ENCODE assay signal across 14 mouse cellular contexts in the genomic region with DNA sequence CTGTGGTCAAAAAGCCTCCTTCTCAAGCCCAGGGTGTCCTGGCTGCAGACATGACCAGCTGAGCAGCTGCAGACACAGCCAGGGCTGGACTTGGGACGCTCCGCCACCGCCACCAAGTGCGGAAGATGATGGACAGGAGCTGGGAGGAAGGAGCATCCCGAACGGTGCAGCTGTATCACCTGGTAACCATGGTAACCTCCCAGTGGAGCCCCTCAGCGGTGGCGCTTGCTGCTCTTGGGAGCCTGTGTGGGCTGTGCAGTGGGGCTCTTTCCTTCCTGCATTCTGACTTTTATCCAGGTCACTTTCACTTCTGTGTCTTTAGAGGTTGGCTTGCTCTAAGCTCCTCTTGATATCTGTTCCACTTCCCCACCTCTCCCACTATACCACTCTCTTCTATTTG. TPM values are rescaled to one million over a fixed set of nuclear protein-coding genes. Genes with fewer than 3 reads are reported as not detected.
DNase-seq lines count a peak whose midpoint lies in the region; ATAC-seq and TF ChIP-seq lines count a peak whose summit lies in the region.
"Had no signal": no experiment of that assay in that cellular context is flagged by ENCODE, and none has a peak within 500 bp of the region (broad histone marks: within the 10 kb centered on the region; RNA-seq: fewer than 3 reads in every experiment).

No protein-coding gene starts in this region.

- H3K27me3 ChIP-seq in heart, embryonic 15.5 days, result no peaks in the 10 kb centered on the region
- H3K27me3 ChIP-seq in midbrain, embryonic 13.5 days, result no peaks in the 10 kb centered on the region

- 0 out of 2 replicates have a peak, but pooled peaks have one; percentile 18 for ATAC-seq in heart, embryonic 15.5 days (replicated peaks; ENCODE audit: insufficient number of reproducible peaks, insufficient read depth, low FRiP score, low read depth)
- ATAC-seq in hematopoietic stem cell, adult 5-6 weeks (replicated peaks in 1 of 2; ENCODE audit: insufficient read depth in 1 of 2, low FRiP score in 2 of 2, low TSS enrichment in 1 of 2, low read depth in 1 of 2, poor library complexity in 2 of 2, severe bottlenecking in 2 of 2), result peak; percentile 38 to 47; a peak in 2 of 4 replicates
- ATAC-seq in midbrain, embryonic 13.5 days, result peak; percentile 84

- H3K27ac ChIP-seq in heart, embryonic 15.5 days, result no peak overlapping the region
- no peak overlapping the region for H3K27ac ChIP-seq in midbrain, embryonic 13.5 days
- H3K27ac ChIP-seq: heart, adult 2 months had no signal

- H3K4me1 ChIP-seq in heart, embryonic 15.5 days (replicated peaks), result peaks cover 7% of the 10 kb centered on the region
- peaks cover 13% of the 10 kb centered on the region for H3K4me1 ChIP-seq in midbrain, embryonic 13.5 days (replicated peaks)

- H3K4me3 ChIP-seq in heart, embryonic 15.5 days, result no peak overlapping the region
- H3K4me3 ChIP-seq in midbrain, embryonic 13.5 days (replicated peaks), result no peak overlapping the region
- H3K4me3 ChIP-seq: erythroblast, embryonic 14.5 days; heart, adult 2 months had no signal

- no peak for DNase-seq in heart, adult 8-10 months (ENCODE audit: low spot score)
- DNase-seq in brain, embryonic 14.5 days (ENCODE audit: low read depth), result peak; percentile 36
- no peak for DNase-seq in cerebellum, adult 9-10 months
- no peak for DNase-seq in lung, postnatal 10 days
- DNase-seq in urinary bladder, postnatal 36 days (ENCODE audit: low spot score in 2 of 2), result no peak
- DNase-seq: adrenal gland, postnatal 10 days; cerebellum, adult 9-11 months; kidney, postnatal 36 days; lung, adult 18-20 months had no signal

- H3K9me3 ChIP-seq in heart, embryonic 15.5 days (replicated peaks), result no peaks in the 10 kb centered on the region
- no peaks in the 10 kb centered on the region for H3K9me3 ChIP-seq in midbrain, embryonic 13.5 days

- TF ChIP-seq CTCF in brain, embryonic 14.5 days (IDR thresholded peaks at IDR 0.05; ENCODE audit: borderline replicate concordance, extremely low read depth, insufficient read depth, insufficient read length), result no peak

- WGBS in heart, embryonic 15.5 days, result 71% methylated on average over 8 of the region's 8 CpGs
- 57% methylated on average over 8 of the region's 8 CpGs for WGBS in midbrain, embryonic 13.5 days

- H3K36me3 ChIP-seq in heart, embryonic 15.5 days, result no peaks in the 10 kb centered on the region
- no peaks in the 10 kb centered on the region for H3K36me3 ChIP-seq in midbrain, embryonic 13.5 days

- no peak overlapping the region for H3K4me2 ChIP-seq in heart, embryonic 15.5 days
- no peak overlapping the region for H3K4me2 ChIP-seq in midbrain, embryonic 13.5 days (replicated peaks)

- TF ChIP-seq POLR2A in brain, embryonic 14.5 days (IDR thresholded peaks at IDR 0.05; ENCODE audit: borderline replicate concordance, extremely low read depth, insufficient read depth, insufficient read length, poor library complexity, severe bottlenecking), result no peak

- no peak overlapping the region for H3K9ac ChIP-seq in heart, embryonic 15.5 days
- no peak overlapping the region for H3K9ac ChIP-seq in midbrain, embryonic 13.5 days (replicated peaks)

RNA-seq across cellular contexts. Expression of gene Crim1, which starts 54.2 kb away (rescaled TPM):
- 2.5 and 3.2 TPM in 2 replicates for polyA plus RNA-seq in heart, embryonic 15.5 days (2015; fragmentation: Nextera tagmentation; extraction: Ambion mirVana)
- 10 to 100 TPM; 58.6 to 70.9 (median 67.5) TPM for total RNA-seq in heart, adult 8-10 months (2022)
- 23.2 and 39.5 TPM in 2 replicates for polyA plus RNA-seq in brain, embryonic 14.5 days (2012; rRNA removed)
- total RNA-seq in hematopoietic stem cell, adult 5-6 weeks (2017), result 11.5 and 16.9 TPM in 2 replicates
- 5.4 and 6.4 TPM in 2 replicates for polyA plus RNA-seq in midbrain, embryonic 13.5 days (2015; fragmentation: Nextera tagmentation; extraction: Ambion mirVana)

Comparison
In these comparisons a context has a peak if more than half of its experiments do, and no peak if none do; other contexts are left out.
1. ATAC-seq: peak in every context shown above with its lines; median percentile 84 in midbrain, embryonic 13.5 days; 42 in hematopoietic stem cell, adult 5-6 weeks; 18 in heart, embryonic 15.5 days.